Mouse (Mus musculus) myocyte (in vitro differentiated cells): ENCODE results near the gene Myo18a.

Experiments
- CEBPB ChIP-seq: IDR thresholded peaks from 2 replicates; pipeline ENCODE4 v1.6.1; 2011; ENCODE audit warnings: mild to moderate bottlenecking, moderate library complexity; ENCODE audit not compliant: poor library complexity, insufficient read depth, severe bottlenecking
- MAX ChIP-seq: IDR thresholded peaks from one replicate; pipeline ENCODE4 v1.6.1; 2011; ENCODE audit warnings: low read depth, mild to moderate bottlenecking, control low read depth
- MYOD1 ChIP-seq, 3 experiments: IDR thresholded peaks; one replicate each; pipeline ENCODE4 v1.6.1; 2011; ENCODE audit warnings: control low read depth in 2 of 3, low read depth in 2 of 3, mild to moderate bottlenecking in 2 of 3, moderate library complexity in 1 of 3; ENCODE audit not compliant: insufficient read length in 2 of 3, control insufficient read depth in 1 of 3
- MYOG ChIP-seq, 3 experiments: IDR thresholded peaks; one replicate each; pipeline ENCODE4 v1.6.1; 2011; ENCODE audit warnings: control low read depth in 2 of 3, low read depth in 2 of 3, mild to moderate bottlenecking in 2 of 3; ENCODE audit not compliant: insufficient read length in 2 of 3, control insufficient read depth in 1 of 3, insufficient read depth in 1 of 3
- POLR2A ChIP-seq: IDR thresholded peaks from one replicate; pipeline ENCODE4 v1.6.1; 2011; ENCODE audit warnings: low read depth, mild to moderate bottlenecking, control low read depth, moderate library complexity; ENCODE audit not compliant: insufficient read length
- POLR2AphosphoS2 ChIP-seq: IDR thresholded peaks from one replicate; pipeline ENCODE4 v1.6.1; 2011; ENCODE audit warnings: low read depth, control low read depth; ENCODE audit not compliant: insufficient read length
- REST ChIP-seq: IDR thresholded peaks from one replicate; pipeline ENCODE4 v1.6.1; 2011; ENCODE audit warnings: mild to moderate bottlenecking, control low read depth, moderate library complexity; ENCODE audit not compliant: insufficient read depth, insufficient read length
- SRF ChIP-seq: IDR thresholded peaks from one replicate; pipeline ENCODE4 v1.6.1; 2011; ENCODE audit warnings: low read depth; ENCODE audit not compliant: control insufficient read depth, insufficient read length
- TCF12 ChIP-seq: IDR thresholded peaks from one replicate; pipeline ENCODE4 v1.6.1; 2011; ENCODE audit warnings: mild to moderate bottlenecking, control low read depth; ENCODE audit not compliant: poor library complexity, insufficient read depth, severe bottlenecking
- TCF3 ChIP-seq: IDR thresholded peaks from one replicate; pipeline ENCODE4 v1.6.1; 2011; ENCODE audit warnings: low read depth, control low read depth; ENCODE audit not compliant: insufficient read length
- USF1 ChIP-seq: IDR thresholded peaks from one replicate; pipeline ENCODE4 v1.6.1; 2011; ENCODE audit warnings: low read depth, mild to moderate bottlenecking, control low read depth, moderate library complexity

- no peak for TF ChIP-seq MYOD1 (IDR thresholded peaks at IDR 0.05; ENCODE audit: control insufficient read depth in 1 of 3, insufficient read length in 2 of 3, low read depth in 2 of 3)
- no peak for TF ChIP-seq TCF3
- TF ChIP-seq CEBPB = no peak
- TF ChIP-seq POLR2AphosphoS2 = no peak
- no peak for TF ChIP-seq TCF12
- TF ChIP-seq USF1 = no peak
- TF ChIP-seq POLR2A = no peak
- no peak for TF ChIP-seq REST
- no peak for TF ChIP-seq MYOG (IDR thresholded peaks at IDR 0.05; ENCODE audit: control insufficient read depth in 1 of 3, insufficient read depth in 1 of 3, insufficient read length in 2 of 3, low read depth in 2 of 3)
- TF ChIP-seq MAX = no peak
- no peak for TF ChIP-seq SRF
These were observed 26.5 kb downstream of the Myo18a start for GRCm38 (mm10) chr11:77789512-77789911.
